Mouse (Mus musculus) erythroblast, embryonic 14.5 days (primary cell): Measurements from ENCODE around the gene Ttc34.

Experiments used
- GATA1 ChIP-seq: IDR thresholded peaks from 2 replicates; pipeline ENCODE4 v1.6.1; 2012; ENCODE audit warnings: low read length, inconsistent platforms, mixed read lengths
- TAL1 ChIP-seq: IDR thresholded peaks from 3 replicates; pipeline ENCODE4 v1.6.1; 2012; ENCODE audit warnings: low read length, inconsistent platforms, mixed read lengths

DNA sequence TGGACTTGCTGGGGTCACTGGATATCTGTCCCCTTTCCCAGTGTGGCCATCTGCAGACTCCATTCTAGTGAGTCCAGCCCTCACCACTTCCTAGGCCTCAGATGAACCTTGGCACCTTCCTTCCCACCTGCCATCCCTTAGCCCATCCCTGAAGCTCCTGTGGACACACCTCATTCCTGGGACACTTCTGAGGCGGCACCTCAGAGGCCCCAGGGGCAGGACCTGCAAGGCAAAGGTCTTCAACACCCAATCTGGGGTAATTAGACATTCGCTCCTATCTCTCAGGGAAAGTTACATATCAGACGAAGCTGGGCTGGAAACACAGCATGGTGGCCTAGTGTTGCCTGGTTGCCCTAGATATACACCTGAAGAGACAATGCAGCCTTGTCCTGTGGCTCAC is 77.4 kb downstream of the Ttc34 start:
- TF ChIP-seq TAL1, result no peak
- no peak for TF ChIP-seq GATA1
